Comparison of ENCODE assay signal across 9 mouse cellular contexts in the genomic region with DNA sequence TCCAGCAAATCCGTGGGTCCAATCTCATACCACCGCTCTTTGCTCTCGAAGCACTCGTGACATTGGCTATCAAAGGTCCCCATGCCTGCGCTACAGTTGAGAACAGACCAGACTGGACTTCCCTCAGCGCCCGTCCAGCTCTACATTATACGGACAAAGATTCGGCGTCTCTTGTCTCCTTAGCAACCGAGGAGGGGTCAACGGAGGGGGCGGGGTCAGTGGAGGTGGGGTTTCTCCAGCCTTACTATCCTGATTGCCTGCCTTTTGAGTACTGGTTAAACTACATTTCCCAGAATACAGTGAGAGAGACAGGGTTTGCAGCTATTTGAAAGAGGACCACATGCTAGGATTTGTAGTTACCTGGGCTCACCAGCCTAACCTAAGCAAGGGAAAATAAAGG. TPM values are rescaled to one million over a fixed set of nuclear protein-coding genes. Genes with fewer than 3 reads are reported as not detected.
DNase-seq lines count a peak whose midpoint lies in the region; ATAC-seq lines count a peak whose summit lies in the region.
"Had no signal": no experiment of that assay in that cellular context is flagged by ENCODE, and none has a peak within 500 bp of the region (broad histone marks: within the 10 kb centered on the region; RNA-seq: fewer than 3 reads in every experiment).

A gene (minus strand): TSS at position 169 of the 400 bp plus-strand sequence.

- H3K9ac ChIP-seq in hindbrain, embryonic 13.5 days: no peak within 1 kb of the TSS

- peak; percentile 87 for ATAC-seq in hindbrain, embryonic 13.5 days (ENCODE audit: low FRiP score)
- no peak for ATAC-seq in granulocyte monocyte progenitor cell, adult 5-6 weeks (replicated peaks; ENCODE audit: poor library complexity, severe bottlenecking)

- H3K4me2 ChIP-seq in hindbrain, embryonic 13.5 days: peak within 1 kb of the TSS; percentile 51

- H3K4me1 ChIP-seq in hindbrain, embryonic 13.5 days (replicated peaks): peaks cover 4% of the 10 kb centered on the region; the same call in 1 of the 2 replicates

- H3K27ac ChIP-seq in hindbrain, embryonic 13.5 days: no peak within 1 kb of the TSS

- peak; percentile 86 for DNase-seq in R1 (ENCODE audit: low read depth, low spot score)
- DNase-seq in cerebellum, adult 9-11 months: peak; percentile 17
- peak; percentile 38 to 45 for DNase-seq in frontal cortex, postnatal 10 days (ENCODE audit: low spot score in 2 of 2)
- DNase-seq in layer of hippocampus, postnatal 10 days (ENCODE audit: low spot score in 2 of 2): peak; percentile 50 to 63
- DNase-seq in lung, postnatal 25 days (ENCODE audit: low spot score): peak; percentile 59
- peak; percentile 9 to 40 for DNase-seq in right cerebral cortex, postnatal 36 days (ENCODE audit: low spot score in 2 of 2)

- H3K4me3 ChIP-seq in hindbrain, embryonic 13.5 days: peak within 1 kb of the TSS; percentile 27

- WGBS in hindbrain, embryonic 13.5 days: 5% methylated on average over 13 of the region's 13 CpGs

- no peaks in the 10 kb centered on the region for H3K9me3 ChIP-seq in hindbrain, embryonic 13.5 days
- H3K9me3 ChIP-seq: G1E had no signal

- no peaks in the 10 kb centered on the region for H3K36me3 ChIP-seq in hindbrain, embryonic 13.5 days
- H3K36me3 ChIP-seq: G1E had no signal

- H3K27me3 ChIP-seq in hindbrain, embryonic 13.5 days: peaks cover 4% of the 10 kb centered on the region; the same call in 1 of the 2 replicates

RNA-seq across cellular contexts. Expression of the gene that starts here (rescaled TPM):
- polyA plus RNA-seq in hindbrain, embryonic 13.5 days (2015; fragmentation: Nextera tagmentation; extraction: Ambion mirVana): 1.4 and 2.5 TPM in 2 replicates
- 1 to 10 TPM; 4.1 to 4.8 TPM for total RNA-seq in layer of hippocampus, postnatal 10 days (2021)
- not detected in 2 replicates for total RNA-seq in granulocyte monocyte progenitor cell, adult 5-6 weeks (2014; fragmentation: Nextera tagmentation)
- total RNA-seq in granulocyte monocyte progenitor cell, adult 5-6 weeks (2017): not detected in 2 replicates
- total RNA-seq: G1E had no signal
- polyA plus RNA-seq: G1E had no signal

Comparison
In these comparisons a context has a peak if more than half of its experiments do, and no peak if none do; other contexts are left out.
1. RNA of the gene that starts here (total RNA-seq): 4.1 to 4.8 TPM in layer of hippocampus, postnatal 10 days; not detected in granulocyte monocyte progenitor cell, adult 5-6 weeks; every median in the first group is over 4 times any median in the second.
2. DNase-seq: peak in every context shown above with its lines; median percentile 86 in R1; 59 in lung, postnatal 25 days; 56 in layer of hippocampus, postnatal 10 days; 42 in frontal cortex, postnatal 10 days; 24 in right cerebral cortex, postnatal 36 days; 17 in cerebellum, adult 9-11 months.